In the genomic region with DNA sequence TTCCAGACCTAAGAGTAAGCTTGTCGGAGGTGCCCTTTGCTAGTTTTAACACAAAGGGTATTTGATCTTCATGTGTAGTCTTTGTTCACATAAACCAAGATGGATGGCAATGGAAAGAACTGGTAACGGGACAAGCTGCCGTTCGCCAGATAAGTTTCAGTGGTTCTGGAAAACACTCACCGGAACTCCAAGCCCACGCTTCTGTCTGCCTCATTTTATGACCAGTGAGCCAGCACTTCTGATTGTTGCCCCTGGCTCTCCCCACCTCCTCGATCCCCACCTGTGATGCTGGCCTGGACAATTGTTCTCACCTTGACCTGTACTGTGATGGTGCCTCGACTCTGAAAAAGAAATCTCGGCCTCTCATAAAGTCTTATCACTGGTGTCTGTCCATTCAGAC, we compare ENCODE assay signal across 12 mouse cellular contexts.
"Had no signal": no experiment of that assay in that cellular context is flagged by ENCODE, and none has a peak within 500 bp of the region (broad histone marks: within the 10 kb centered on the region; RNA-seq: fewer than 3 reads in every experiment).

No protein-coding gene starts in this region.

- DNase-seq: kidney, adult 9 months; kidney, postnatal 36 days; lung, embryonic 14.5 days; lung, postnatal 10 days; lung, postnatal 4 days; thymus, postnatal 36 days had no signal

- H3K9me3 ChIP-seq: limb, embryonic 15.5 days; neural tube, embryonic 15.5 days had no signal

- H3K4me3 ChIP-seq: limb, embryonic 15.5 days; liver, embryonic 12.5 days; myocyte; neural tube, embryonic 15.5 days had no signal

- H3K9ac ChIP-seq: limb, embryonic 15.5 days; liver, embryonic 12.5 days; lung, embryonic 14.5 days; neural tube, embryonic 15.5 days had no signal

- H3K27me3 ChIP-seq: limb, embryonic 15.5 days; liver, embryonic 12.5 days; neural tube, embryonic 15.5 days had no signal

- H3K4me2 ChIP-seq: limb, embryonic 15.5 days; liver, embryonic 12.5 days; lung, embryonic 14.5 days; midbrain, embryonic 11.5 days; neural tube, embryonic 15.5 days had no signal

- ATAC-seq: liver, embryonic 12.5 days had no signal

- H3K27ac ChIP-seq: kidney, postnatal 0 days; limb, embryonic 15.5 days; liver, embryonic 12.5 days; neural tube, embryonic 15.5 days had no signal
